Mouse (Mus musculus): Measurements from ENCODE around the gene Ang. TPM values are rescaled to one million over a fixed set of nuclear protein-coding genes. Genes with fewer than 3 reads are reported as not detected.
A peak's percentile ranks its signal among the peaks of the same experiment; 100 is the strongest.

Ang gene
- polyA plus RNA-seq (2016; fragmentation: Nextera tagmentation; extraction: Ambion mirVana), result 4.1 and 4.5 TPM in 2 replicates

DNA sequence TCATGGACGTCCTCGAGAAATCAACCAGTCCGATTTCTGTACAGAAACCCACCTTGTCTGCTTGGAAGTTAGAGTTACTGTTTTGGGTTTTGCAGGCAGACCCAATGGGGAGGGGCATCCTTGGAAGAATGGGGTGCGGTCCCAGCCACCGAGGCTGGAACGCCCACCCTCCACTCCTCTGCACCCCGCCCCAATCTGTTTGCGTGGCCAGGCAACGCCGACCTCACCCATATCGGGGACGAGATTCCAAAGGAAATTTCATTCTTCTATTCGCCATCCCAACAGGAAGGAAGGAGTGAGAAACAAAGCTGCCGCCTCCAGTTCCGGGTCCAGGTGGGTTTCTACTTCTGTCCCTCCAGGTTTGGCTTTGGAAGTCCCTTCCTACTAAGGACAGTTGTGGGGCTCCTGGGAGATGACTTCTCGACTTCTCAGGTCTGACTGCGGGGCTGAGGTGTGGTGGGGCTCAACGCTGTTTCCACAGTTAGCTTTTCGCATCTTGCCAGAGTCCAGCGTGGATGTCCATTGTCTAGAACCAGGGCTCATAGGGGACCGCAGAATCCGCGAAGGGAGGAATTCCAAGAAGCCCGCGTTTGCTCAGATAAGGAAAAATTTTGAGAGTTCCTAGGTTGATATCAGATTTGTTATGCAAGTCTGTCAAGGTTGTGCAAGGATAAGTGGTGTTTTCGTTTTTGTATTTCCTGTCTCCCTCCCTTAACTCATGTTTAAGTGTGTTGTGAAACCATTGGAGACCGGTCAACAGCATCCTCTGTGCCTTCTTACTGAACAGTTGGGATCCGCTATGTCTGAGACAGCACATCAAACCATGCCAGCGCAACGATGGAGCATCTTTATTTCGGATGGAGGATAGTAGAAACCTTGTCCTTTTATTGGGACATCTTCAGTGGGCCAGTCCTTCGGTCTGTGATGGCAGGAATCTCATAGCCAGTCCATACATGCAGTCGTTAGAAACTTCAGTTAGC is at the start of gene Ang, which contains the start of gene Rnase4:
Ang (plus strand) TSS at position 230 of the 980 bp plus-strand sequence.
Rnase4 (plus strand) TSS at position 157 of the 980 bp plus-strand sequence.
- Histone ChIP-seq H3K27me3 (no peaks in the 10 kb centered on the region), H3K36me3 (no peaks in the 10 kb centered on the region), H3K9ac (peak within 1 kb of the TSS; percentile 47), H3K4me3 (peak within 1 kb of the TSS; percentile 72), H3K9me3 (no peaks in the 10 kb centered on the region), H3K27ac (peak within 1 kb of the TSS; percentile 88), H3K4me1 (no peaks in the 10 kb centered on the region), H3K4me2 (replicated peaks) (peak within 1 kb of the TSS; percentile 65)
- no peak for ATAC-seq (ENCODE audit: insufficient number of reproducible peaks, insufficient read depth, low FRiP score, low TSS enrichment)
- WGBS, result 8% methylated on average over 33 of the region's 33 CpGs

GRCm38 (mm10) chr14:51041769-51042168 is 49.2 kb upstream of the Ang start, which contains the start of gene Rnase9:
Rnase9 (minus strand) TSS chr14:51041869.
- H3K4me3 ChIP-seq, result no peak within 1 kb of the TSS
- no peaks in the 10 kb centered on the region for H3K27me3 ChIP-seq
- H3K27ac ChIP-seq, result no peak within 1 kb of the TSS
- H3K4me1 ChIP-seq, result no peaks in the 10 kb centered on the region
- no peaks in the 10 kb centered on the region for H3K9me3 ChIP-seq
- 80% methylated on average over 6 of the region's 6 CpGs for WGBS
- H3K36me3 ChIP-seq, result no peaks in the 10 kb centered on the region
- no peak within 1 kb of the TSS for H3K9ac ChIP-seq
- no peak within 1 kb of the TSS for H3K4me2 ChIP-seq (replicated peaks)
- ATAC-seq (ENCODE audit: insufficient number of reproducible peaks, insufficient read depth, low FRiP score, low TSS enrichment), result no peak

GRCm38 (mm10) chr14:51047846-51048245 is 43.1 kb upstream of the Ang start:
- H3K27ac ChIP-seq, result no peak overlapping the region
- no peaks in the 10 kb centered on the region for H3K36me3 ChIP-seq
- no peaks in the 10 kb centered on the region for H3K27me3 ChIP-seq
- no peak overlapping the region for H3K9ac ChIP-seq
- no peak overlapping the region for H3K4me2 ChIP-seq (replicated peaks)
- H3K4me1 ChIP-seq, result no peaks in the 10 kb centered on the region
- ATAC-seq (ENCODE audit: insufficient number of reproducible peaks, insufficient read depth, low FRiP score, low TSS enrichment), result no peak
- no peak overlapping the region for H3K4me3 ChIP-seq
- 34% methylated on average over 5 of the region's 5 CpGs for WGBS
- no peaks in the 10 kb centered on the region for H3K9me3 ChIP-seq

DNA sequence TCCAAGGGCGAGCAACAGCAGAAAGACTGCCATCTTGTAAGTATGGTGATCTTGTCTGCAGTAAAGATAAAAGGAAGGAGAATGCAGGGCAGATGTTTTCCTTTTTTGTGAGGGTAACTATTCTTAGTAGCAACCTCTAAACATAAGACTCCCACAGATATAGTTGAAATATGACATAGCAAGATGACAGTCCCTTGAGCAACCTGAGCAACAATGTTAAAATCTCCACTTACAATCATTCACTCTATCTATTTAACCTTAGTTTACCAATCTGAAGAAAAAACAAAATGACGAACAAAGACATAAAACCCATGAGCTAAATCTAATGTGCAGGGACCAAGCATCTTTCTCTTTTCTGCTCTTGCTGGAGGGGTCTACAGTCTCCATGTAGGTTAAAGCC is 40.9 kb upstream of the Ang start, which contains the start of gene Rnase11:
Rnase11 (minus strand) TSS at position 101 of the 400 bp plus-strand sequence.
- no peaks in the 10 kb centered on the region for H3K27me3 ChIP-seq
- H3K4me1 ChIP-seq, result no peaks in the 10 kb centered on the region
- H3K27ac ChIP-seq, result no peak within 1 kb of the TSS
- H3K9me3 ChIP-seq, result no peaks in the 10 kb centered on the region
- no peak within 1 kb of the TSS for H3K4me3 ChIP-seq
- no peak within 1 kb of the TSS for H3K9ac ChIP-seq
- no peak within 1 kb of the TSS for H3K4me2 ChIP-seq (replicated peaks)
- ATAC-seq (ENCODE audit: insufficient number of reproducible peaks, insufficient read depth, low FRiP score, low TSS enrichment), result no peak
- H3K36me3 ChIP-seq, result no peaks in the 10 kb centered on the region
- 83% methylated on average over 2 of the region's 2 CpGs for WGBS

DNA sequence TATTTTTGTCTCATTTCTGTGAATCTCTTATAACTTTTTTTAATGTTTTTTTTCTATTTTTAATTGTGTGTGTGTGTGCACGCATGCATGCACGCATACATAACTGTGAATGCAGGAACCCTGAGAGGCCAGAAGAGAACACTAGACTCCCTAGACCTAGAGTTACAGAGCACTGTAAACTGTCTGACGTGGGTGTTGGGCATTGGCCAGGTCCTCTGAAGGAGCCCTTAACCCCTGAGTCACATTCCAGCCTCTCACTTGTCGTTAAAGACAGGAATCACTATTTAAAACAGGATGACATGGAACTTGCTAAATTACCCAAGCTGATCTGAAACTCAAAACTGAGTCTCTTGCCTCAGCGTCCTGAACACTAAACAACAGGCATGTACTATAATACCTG is 39.0 kb upstream of the Ang start:
- H3K27ac ChIP-seq, result no peak overlapping the region
- ATAC-seq (ENCODE audit: insufficient number of reproducible peaks, insufficient read depth, low FRiP score, low TSS enrichment), result no peak
- H3K4me2 ChIP-seq (replicated peaks), result no peak overlapping the region
- H3K36me3 ChIP-seq, result no peaks in the 10 kb centered on the region
- no peaks in the 10 kb centered on the region for H3K9me3 ChIP-seq
- no peak overlapping the region for H3K4me3 ChIP-seq
- no peaks in the 10 kb centered on the region for H3K4me1 ChIP-seq
- 54% methylated on average over 5 of the region's 5 CpGs for WGBS
- no peak overlapping the region for H3K9ac ChIP-seq
- no peaks in the 10 kb centered on the region for H3K27me3 ChIP-seq

GRCm38 (mm10) chr14:51053176-51053575 is 37.8 kb upstream of the Ang start:
- Histone ChIP-seq H3K4me2 (replicated peaks) (no peak overlapping the region), H3K4me3 (no peak overlapping the region), H3K36me3 (no peaks in the 10 kb centered on the region), H3K4me1 (no peaks in the 10 kb centered on the region), H3K9me3 (no peaks in the 10 kb centered on the region), H3K27me3 (no peaks in the 10 kb centered on the region), H3K9ac (no peak overlapping the region), H3K27ac (no peak overlapping the region)
- WGBS, result 57% methylated on average over 5 of the region's 5 CpGs
- ATAC-seq (ENCODE audit: insufficient number of reproducible peaks, insufficient read depth, low FRiP score, low TSS enrichment), result no peak

DNA sequence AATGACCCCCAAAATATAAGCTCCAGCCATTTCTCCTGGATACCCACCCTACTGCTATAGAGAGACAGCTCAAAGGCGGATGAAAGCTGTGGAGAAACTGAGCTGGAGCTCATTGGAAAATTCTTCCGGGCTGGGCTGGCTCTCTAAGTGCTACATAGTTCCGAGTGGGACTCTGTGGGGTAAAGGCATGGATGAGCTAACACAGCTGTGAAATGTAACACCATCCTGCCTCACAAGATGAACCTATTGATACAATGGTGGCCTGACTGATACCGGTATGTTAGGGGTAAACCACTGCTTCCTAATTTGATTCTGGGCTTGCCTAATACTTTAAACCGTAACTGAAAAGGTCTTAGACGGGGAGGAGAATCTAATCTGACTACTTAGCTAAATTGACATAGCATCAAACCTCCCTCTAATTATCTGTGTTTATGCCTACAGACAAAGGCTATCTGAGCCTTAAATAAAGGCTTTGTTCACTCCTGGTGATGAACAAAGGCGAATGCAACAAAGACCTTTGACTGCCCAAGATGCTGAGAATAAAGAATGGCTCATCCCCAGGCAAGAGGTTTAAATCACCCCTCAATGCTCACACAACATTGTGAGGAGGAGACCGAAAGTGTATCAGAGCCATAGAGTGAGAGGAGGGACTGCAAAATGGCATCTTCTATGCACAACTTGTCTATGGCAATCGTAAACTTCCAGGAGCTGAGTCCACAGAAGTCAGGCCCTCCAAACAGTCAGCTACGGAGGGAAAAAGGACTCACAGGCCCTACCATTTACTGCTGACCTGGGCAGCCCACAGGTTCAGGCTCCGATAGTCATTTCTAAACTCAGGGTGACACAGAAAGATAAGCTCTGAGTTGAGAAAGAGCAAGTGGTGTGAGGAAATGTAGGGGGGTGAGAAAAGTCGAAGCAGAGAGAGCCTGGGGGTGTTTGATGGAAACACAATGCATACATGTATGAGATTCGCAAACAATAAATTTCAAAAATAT is 36.4 kb upstream of the Ang start:
- H3K4me1 ChIP-seq, result no peaks in the 10 kb centered on the region
- no peak for ATAC-seq (ENCODE audit: insufficient number of reproducible peaks, insufficient read depth, low FRiP score, low TSS enrichment)
- no peak overlapping the region for H3K27ac ChIP-seq
- no peak overlapping the region for H3K4me2 ChIP-seq (replicated peaks)
- no peaks in the 10 kb centered on the region for H3K27me3 ChIP-seq
- no peaks in the 10 kb centered on the region for H3K36me3 ChIP-seq
- 42% methylated on average over 13 of the region's 13 CpGs for WGBS
- no peak overlapping the region for H3K9ac ChIP-seq
- H3K4me3 ChIP-seq, result no peak overlapping the region
- no peaks in the 10 kb centered on the region for H3K9me3 ChIP-seq

- H3K36me3 ChIP-seq, result no peaks in the 10 kb centered on the region
- no peak within 1 kb of the TSS for H3K4me2 ChIP-seq (replicated peaks)
- no peak for ATAC-seq (ENCODE audit: insufficient number of reproducible peaks, insufficient read depth, low FRiP score, low TSS enrichment)
- no peaks in the 10 kb centered on the region; the same call in 1 of the 2 replicates for H3K4me1 ChIP-seq
- WGBS, result 64% methylated on average over 9 of the region's 9 CpGs
- H3K27ac ChIP-seq, result no peak within 1 kb of the TSS
- H3K9ac ChIP-seq, result no peak within 1 kb of the TSS
- no peaks in the 10 kb centered on the region for H3K27me3 ChIP-seq
- no peak within 1 kb of the TSS for H3K4me3 ChIP-seq
- H3K9me3 ChIP-seq, result no peaks in the 10 kb centered on the region
Measured at GRCm38 (mm10) chr14:51057401-51057831, 33.5 kb upstream of the Ang start, which contains the start of gene Rnase12. Rnase12 (minus strand) TSS chr14:51057661.

DNA sequence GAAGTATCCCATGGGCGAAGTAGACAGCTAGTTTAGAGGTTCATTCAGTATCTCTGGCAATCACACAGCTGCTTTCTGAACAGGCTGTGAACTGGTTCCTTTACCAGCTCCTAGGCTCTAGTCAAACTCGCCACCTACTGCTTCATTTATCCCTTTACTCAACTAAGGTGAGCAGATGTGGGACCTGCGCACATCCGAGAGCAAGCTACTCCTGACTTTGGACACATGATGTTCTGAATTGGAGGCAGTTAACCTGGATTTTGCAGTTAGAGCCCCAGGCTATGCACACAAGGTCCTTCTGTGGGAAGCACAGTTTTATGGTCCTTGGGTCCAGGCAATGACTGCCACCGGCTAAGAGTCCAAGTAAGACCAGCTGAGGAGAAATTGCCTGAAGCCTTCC is 30.2 kb upstream of the Ang start:
- no peak overlapping the region for H3K9ac ChIP-seq
- ATAC-seq (ENCODE audit: insufficient number of reproducible peaks, insufficient read depth, low FRiP score, low TSS enrichment), result no peak
- H3K27ac ChIP-seq, result no peak overlapping the region
- H3K9me3 ChIP-seq, result no peaks in the 10 kb centered on the region
- H3K27me3 ChIP-seq, result no peaks in the 10 kb centered on the region
- H3K4me2 ChIP-seq (replicated peaks), result no peak overlapping the region
- H3K4me1 ChIP-seq, result no peaks in the 10 kb centered on the region; the same call in 1 of the 2 replicates
- H3K36me3 ChIP-seq, result no peaks in the 10 kb centered on the region
- 80% methylated on average over 5 of the region's 5 CpGs for WGBS
- no peak overlapping the region for H3K4me3 ChIP-seq

- Histone ChIP-seq H3K27ac (no peak overlapping the region), H3K4me1 (0 out of 2 replicates have a peak, but pooled peaks cover 3% of the 10 kb centered on the region), H3K4me3 (no peak overlapping the region), H3K9ac (no peak overlapping the region), H3K36me3 (no peaks in the 10 kb centered on the region), H3K4me2 (replicated peaks) (no peak overlapping the region), H3K27me3 (no peaks in the 10 kb centered on the region), H3K9me3 (no peaks in the 10 kb centered on the region)
- no peak for ATAC-seq (ENCODE audit: insufficient number of reproducible peaks, insufficient read depth, low FRiP score, low TSS enrichment)
- WGBS, result 83% methylated on average over 5 of the region's 5 CpGs
Measured at GRCm38 (mm10) chr14:51068956-51069355, 22.0 kb upstream of the Ang start.

DNA sequence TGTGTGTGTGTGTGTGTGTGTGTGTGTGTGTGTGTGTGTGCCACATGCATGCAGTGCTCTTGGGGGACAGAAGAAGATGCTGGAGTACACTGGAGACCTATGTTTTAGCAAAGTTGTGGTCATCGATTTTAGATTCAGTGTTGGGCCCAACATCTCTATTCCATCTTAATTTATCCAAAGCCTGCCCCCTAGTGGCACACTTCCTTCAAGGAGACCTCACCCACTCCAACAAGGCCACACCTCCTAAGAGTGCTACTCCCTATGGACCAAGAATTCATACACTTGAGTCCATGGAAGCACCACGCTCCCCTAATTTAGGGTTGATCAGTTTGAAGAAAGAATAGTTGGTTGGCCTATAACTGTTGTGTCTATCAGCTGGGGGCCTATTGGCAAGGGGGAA is 21.3 kb upstream of the Ang start:
- no peaks in the 10 kb centered on the region for H3K36me3 ChIP-seq
- no peak overlapping the region for H3K4me2 ChIP-seq (replicated peaks)
- no peaks in the 10 kb centered on the region for H3K27me3 ChIP-seq
- H3K4me1 ChIP-seq, result 0 out of 2 replicates have a peak, but pooled peaks cover 3% of the 10 kb centered on the region
- no peak for ATAC-seq (ENCODE audit: insufficient number of reproducible peaks, insufficient read depth, low FRiP score, low TSS enrichment)
- H3K27ac ChIP-seq, result no peak overlapping the region
- WGBS, result 86% methylated on average over 2 of the region's 2 CpGs
- no peak overlapping the region for H3K4me3 ChIP-seq
- H3K9me3 ChIP-seq, result no peaks in the 10 kb centered on the region
- no peak overlapping the region for H3K9ac ChIP-seq

Measured in embryonic facial prominence, embryonic 12.5 days (tissue).